Mouse (Mus musculus) bone marrow macrophage, adult 2 months (primary cell): ENCODE measurements around the gene Sfxn1.

Experiments used
- CTCF ChIP-seq: IDR thresholded peaks from 2 replicates; pipeline ENCODE4 v1.5.1; 2012; ENCODE audit warnings: low read depth, mild to moderate bottlenecking, low read length, moderate library complexity
- POLR2A ChIP-seq: IDR thresholded peaks from 2 replicates; pipeline ENCODE4 v1.6.1; 2012; ENCODE audit warnings: mild to moderate bottlenecking, low read depth, low read length, borderline replicate concordance

GRCm38 (mm10) chr13:54152421-54152820 lies 80.8 kb downstream of the Sfxn1 start:
- no peak for TF ChIP-seq POLR2A
- no peak for TF ChIP-seq CTCF
